Mouse (Mus musculus): ENCODE measurements around the gene Mastl. TPM values are rescaled to one million over a fixed set of nuclear protein-coding genes. Genes with fewer than 3 reads are reported as not detected.
A peak's percentile ranks its signal among the peaks of the same experiment; 100 is the strongest.

Mastl gene
- 5.3 and 6.2 TPM in 2 replicates for polyA plus RNA-seq (2015; fragmentation: Nextera tagmentation; extraction: Ambion mirVana)

DNA sequence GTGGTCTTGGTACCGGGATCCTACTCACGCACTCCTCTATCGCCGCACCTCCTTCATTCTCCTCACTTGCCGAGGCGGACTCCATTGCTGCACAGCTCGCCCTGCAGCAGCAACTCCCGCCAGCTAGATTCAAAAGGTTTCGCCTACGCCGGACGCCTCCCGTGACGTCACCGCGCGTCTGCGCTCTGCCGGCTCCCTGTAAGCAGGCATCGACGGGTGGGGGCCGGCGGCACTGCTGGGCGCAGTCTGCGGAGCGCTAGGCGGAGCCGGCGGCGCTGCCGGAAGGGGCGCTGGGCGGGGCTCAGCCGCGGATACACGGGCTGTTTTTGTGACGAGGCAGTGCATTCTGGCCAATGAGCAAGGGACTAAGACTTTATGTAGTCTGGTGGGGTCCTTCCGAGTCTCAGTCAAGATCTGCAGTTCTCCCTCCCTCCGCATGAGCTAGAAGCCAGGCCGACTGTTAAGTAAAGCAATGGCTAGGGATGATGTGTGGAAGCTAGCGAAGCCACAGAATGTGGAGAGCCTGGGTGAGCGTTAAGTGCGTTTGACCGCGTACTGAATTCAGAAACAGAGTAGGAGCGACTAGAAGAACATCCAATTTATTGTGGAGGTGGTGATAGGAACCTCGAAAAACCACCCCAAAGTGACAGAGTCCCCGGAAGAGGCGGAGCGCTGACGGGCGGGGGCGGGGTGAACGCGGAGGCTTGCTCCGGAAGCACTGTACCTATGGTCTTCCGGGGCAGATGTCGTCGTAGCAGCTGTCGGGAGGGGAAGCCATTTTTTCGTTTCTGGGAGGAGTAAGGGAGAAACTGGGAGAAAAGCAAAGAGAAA is at the start of gene Mastl, which contains the start of gene Yme1l1:
Gene Mastl (minus strand): TSS at position 248 of the 831 bp plus-strand sequence.
Gene Yme1l1 (plus strand): TSS at position 593 of the 831 bp plus-strand sequence.
- H3K4me3 ChIP-seq (replicated peaks; ENCODE audit: low read depth, low read length) = peak within 1 kb of the TSS; percentile 70
- DNase-seq (ENCODE audit: low spot score) (peak; percentile 99), ATAC-seq (replicated peaks; ENCODE audit: low FRiP score, low read depth) (peak; percentile 98)
- H3K36me3 ChIP-seq (ENCODE audit: insufficient read depth, low read length) = no peaks in the 10 kb centered on the region
- H3K27ac ChIP-seq = peak within 1 kb of the TSS; percentile 100
- under 1% methylated on average over 61 of the region's 61 CpGs for WGBS
- H3K4me1 ChIP-seq (replicated peaks; ENCODE audit: insufficient read depth, low read length) = peaks cover 7% of the 10 kb centered on the region; the same call in 1 of the 2 replicates
- no peaks in the 10 kb centered on the region for H3K9me3 ChIP-seq (replicated peaks; ENCODE audit: low read length)
- TF ChIP-seq CTCF (IDR thresholded peaks at IDR 0.05; ENCODE audit: low read depth) = peak; percentile 43
- peak within 1 kb of the TSS; percentile 80 for H3K9ac ChIP-seq (ENCODE audit: low read depth, low read length)
- peak within 1 kb of the TSS; percentile 58 for H3K4me2 ChIP-seq (ENCODE audit: low read length)
- no peaks in the 10 kb centered on the region for H3K27me3 ChIP-seq (ENCODE audit: insufficient read depth, low read length)

DNA sequence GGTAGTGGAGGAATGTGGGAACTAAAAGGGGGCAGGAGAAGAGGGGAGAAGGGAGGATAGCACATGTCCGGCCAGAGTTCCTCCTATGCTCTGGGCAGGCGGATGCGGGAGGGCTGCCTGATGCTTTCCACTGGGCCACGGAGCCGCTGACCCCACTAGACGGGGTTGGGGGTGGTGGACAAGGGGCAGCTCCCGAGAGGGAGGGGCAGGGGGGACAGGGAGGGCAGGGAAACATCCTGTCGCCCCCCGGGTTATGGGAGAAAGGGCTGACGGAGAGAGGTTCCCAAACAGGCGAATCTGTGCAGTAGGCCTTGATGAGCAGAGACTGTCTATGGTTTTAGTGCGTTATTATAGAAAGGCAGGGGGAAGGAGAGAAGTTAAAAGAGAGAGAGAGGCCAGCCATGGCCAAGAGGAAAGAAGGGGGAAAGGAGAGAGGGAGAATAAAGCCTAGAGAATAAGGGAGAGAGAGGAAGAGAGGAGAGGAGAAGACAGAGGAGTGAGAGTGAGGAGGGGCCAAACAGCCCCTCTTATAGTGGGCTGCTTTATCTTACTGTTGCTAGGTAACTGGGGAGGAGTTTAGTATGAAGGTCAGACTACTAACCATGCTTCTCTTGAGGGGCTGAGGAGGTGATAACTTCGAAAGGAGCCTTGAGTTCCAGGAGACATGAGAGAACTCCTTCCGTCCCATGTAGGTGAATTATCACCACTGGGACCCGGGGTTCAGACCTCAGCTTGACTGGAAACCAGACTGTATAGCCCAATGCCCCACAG is 47.3 kb upstream of the Mastl start:
- no peaks in the 10 kb centered on the region for H3K9me3 ChIP-seq (replicated peaks; ENCODE audit: low read length)
- no peak overlapping the region for H3K9ac ChIP-seq (ENCODE audit: low read depth, low read length)
- H3K27me3 ChIP-seq (ENCODE audit: insufficient read depth, low read length) = no peaks in the 10 kb centered on the region
- H3K4me2 ChIP-seq (ENCODE audit: low read length) = no peak overlapping the region
- no peaks in the 10 kb centered on the region for H3K4me1 ChIP-seq (replicated peaks; ENCODE audit: insufficient read depth, low read length)
- 0 out of 2 replicates have a peak, but pooled peaks cover 5% of the 10 kb centered on the region for H3K36me3 ChIP-seq (ENCODE audit: insufficient read depth, low read length)
- no peak overlapping the region for H3K4me3 ChIP-seq (replicated peaks; ENCODE audit: low read depth, low read length)
- WGBS = 46% methylated on average over 15 of the region's 15 CpGs
- H3K27ac ChIP-seq = no peak overlapping the region
- TF ChIP-seq CTCF (IDR thresholded peaks at IDR 0.05; ENCODE audit: low read depth) = no peak
- no peak for DNase-seq (ENCODE audit: low spot score)
- ATAC-seq (replicated peaks; ENCODE audit: low FRiP score, low read depth) = no peak

DNA sequence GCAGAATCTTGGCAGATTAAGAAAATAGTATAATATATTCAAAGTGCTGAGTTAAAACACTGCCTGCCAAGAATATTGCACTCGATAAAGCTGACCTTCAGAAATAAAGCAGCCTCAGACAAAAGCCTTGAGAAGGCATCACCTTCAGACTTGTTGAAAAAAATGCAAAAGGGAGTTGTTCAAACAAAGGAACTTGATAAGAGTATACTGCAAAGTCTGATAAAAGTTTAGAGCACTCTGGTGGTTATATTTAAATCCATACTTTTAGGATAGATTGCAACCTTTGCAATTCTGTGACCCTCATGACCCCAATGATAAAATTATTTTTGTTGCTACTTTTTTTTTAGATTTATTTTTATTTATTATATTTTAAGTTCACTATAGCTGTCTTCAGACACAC is 45.2 kb upstream of the Mastl start:
- Histone ChIP-seq H3K9me3 (replicated peaks; ENCODE audit: low read length) (no peaks in the 10 kb centered on the region), H3K27ac (no peak overlapping the region), H3K36me3 (ENCODE audit: insufficient read depth, low read length) (0 out of 2 replicates have a peak, but pooled peaks cover 5% of the 10 kb centered on the region), H3K4me1 (replicated peaks; ENCODE audit: insufficient read depth, low read length) (no peaks in the 10 kb centered on the region), H3K4me2 (ENCODE audit: low read length) (no peak overlapping the region), H3K4me3 (replicated peaks; ENCODE audit: low read depth, low read length) (no peak overlapping the region), H3K27me3 (ENCODE audit: insufficient read depth, low read length) (no peaks in the 10 kb centered on the region), H3K9ac (ENCODE audit: low read depth, low read length) (no peak overlapping the region)
- DNase-seq (ENCODE audit: low spot score) = no peak
- TF ChIP-seq CTCF (IDR thresholded peaks at IDR 0.05; ENCODE audit: low read depth) = no peak
- 81% methylated on average over 1 of the region's 1 CpGs for WGBS
- no peak for ATAC-seq (replicated peaks; ENCODE audit: low FRiP score, low read depth)

DNA sequence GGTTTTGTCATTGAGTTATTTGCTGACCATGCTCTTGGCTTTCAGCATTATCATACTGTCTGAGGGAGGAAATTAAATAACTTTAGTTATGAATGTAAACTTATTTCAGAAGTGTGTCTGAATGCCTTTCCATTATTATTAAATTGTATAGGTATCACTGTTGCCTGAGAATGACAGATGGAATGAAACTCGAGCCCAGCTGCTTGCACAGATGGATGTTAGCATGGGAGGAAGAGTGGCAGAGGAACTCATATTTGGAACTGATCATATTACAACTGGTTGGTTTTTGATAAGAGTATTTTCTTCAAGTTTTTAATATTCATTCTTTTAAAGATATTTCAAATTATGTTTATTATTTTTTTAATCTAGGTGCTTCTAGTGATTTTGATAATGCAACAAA is 38.5 kb upstream of the Mastl start:
- ATAC-seq (replicated peaks; ENCODE audit: low FRiP score, low read depth) (no peak), DNase-seq (ENCODE audit: low spot score) (no peak)
- Histone ChIP-seq H3K27me3 (ENCODE audit: insufficient read depth, low read length) (no peaks in the 10 kb centered on the region), H3K36me3 (ENCODE audit: insufficient read depth, low read length) (peaks cover 23% of the 10 kb centered on the region; the same call in 1 of the 2 replicates), H3K9ac (ENCODE audit: low read depth, low read length) (no peak overlapping the region), H3K27ac (no peak overlapping the region), H3K4me3 (replicated peaks; ENCODE audit: low read depth, low read length) (no peak overlapping the region), H3K9me3 (replicated peaks; ENCODE audit: low read length) (no peaks in the 10 kb centered on the region), H3K4me1 (replicated peaks; ENCODE audit: insufficient read depth, low read length) (no peaks in the 10 kb centered on the region), H3K4me2 (ENCODE audit: low read length) (no peak overlapping the region)
- 87% methylated on average over 1 of the region's 1 CpGs for WGBS
- TF ChIP-seq CTCF (IDR thresholded peaks at IDR 0.05; ENCODE audit: low read depth) = no peak

DNA sequence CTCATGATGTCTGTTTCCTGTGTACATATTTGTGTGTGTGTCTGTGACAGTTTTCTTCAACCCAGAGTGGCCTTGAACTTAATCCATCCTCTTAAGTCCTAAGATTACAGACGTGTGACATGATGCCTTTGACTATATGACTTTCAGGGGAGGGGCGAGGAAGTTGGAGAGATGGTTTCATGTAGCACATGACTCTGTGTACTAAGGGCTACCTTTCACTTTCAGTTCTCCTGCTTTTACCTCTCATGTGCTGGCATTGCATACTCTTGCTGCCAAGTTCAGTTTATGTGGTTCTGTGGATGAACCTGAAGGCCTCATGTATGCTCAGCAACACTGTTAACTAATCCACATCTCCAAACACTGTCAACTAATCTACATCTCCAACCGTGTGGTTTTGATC is 16.5 kb upstream of the Mastl start:
- no peak overlapping the region for H3K4me3 ChIP-seq (replicated peaks; ENCODE audit: low read depth, low read length)
- no peak overlapping the region for H3K27ac ChIP-seq
- H3K9ac ChIP-seq (ENCODE audit: low read depth, low read length) = no peak overlapping the region
- ATAC-seq (replicated peaks; ENCODE audit: low FRiP score, low read depth) (no peak), DNase-seq (ENCODE audit: low spot score) (no peak)
- H3K36me3 ChIP-seq (ENCODE audit: insufficient read depth, low read length) = peaks cover 33% of the 10 kb centered on the region
- no peaks in the 10 kb centered on the region for H3K9me3 ChIP-seq (replicated peaks; ENCODE audit: low read length)
- H3K4me1 ChIP-seq (replicated peaks; ENCODE audit: insufficient read depth, low read length) = no peaks in the 10 kb centered on the region
- H3K4me2 ChIP-seq (ENCODE audit: low read length) = no peak overlapping the region
- H3K27me3 ChIP-seq (ENCODE audit: insufficient read depth, low read length) = no peaks in the 10 kb centered on the region
- no peak for TF ChIP-seq CTCF (IDR thresholded peaks at IDR 0.05; ENCODE audit: low read depth)
- 88% methylated on average over 3 of the region's 3 CpGs for WGBS

DNA sequence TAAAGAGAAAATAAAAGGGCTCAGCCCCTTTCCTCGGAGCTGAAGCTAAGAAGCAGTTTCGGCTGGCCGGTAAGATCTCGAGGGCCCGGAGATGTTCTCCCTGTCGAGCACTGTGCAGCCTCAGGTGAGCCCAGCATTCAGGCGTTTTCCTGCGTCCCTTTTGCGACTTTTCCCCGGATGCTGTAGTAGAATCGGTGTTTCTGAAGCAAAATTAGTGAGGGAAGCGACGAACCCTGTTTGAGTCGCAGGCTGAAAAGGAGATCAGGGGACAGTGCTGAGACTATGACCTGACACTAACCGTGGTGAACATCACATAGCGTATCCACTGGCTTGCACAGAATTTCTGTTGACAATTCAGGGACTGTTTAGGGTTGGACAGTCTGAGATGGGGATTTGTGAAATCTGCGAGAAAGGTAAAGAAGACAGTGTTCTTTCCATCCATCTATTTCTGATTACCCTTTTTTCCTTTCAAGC is 821 bp upstream of the Mastl start:
- WGBS = under 1% methylated on average over 17 of the region's 17 CpGs
- Histone ChIP-seq H3K9me3 (replicated peaks; ENCODE audit: low read length) (no peaks in the 10 kb centered on the region), H3K27ac (peak overlapping the region; percentile 100), H3K36me3 (ENCODE audit: insufficient read depth, low read length) (no peaks in the 10 kb centered on the region), H3K9ac (ENCODE audit: low read depth, low read length) (peak overlapping the region; percentile 80), H3K4me3 (replicated peaks; ENCODE audit: low read depth, low read length) (peak overlapping the region; percentile 70), H3K4me2 (ENCODE audit: low read length) (peak overlapping the region; percentile 58), H3K4me1 (replicated peaks; ENCODE audit: insufficient read depth, low read length) (peaks cover 7% of the 10 kb centered on the region; the same call in 1 of the 2 replicates), H3K27me3 (ENCODE audit: insufficient read depth, low read length) (no peaks in the 10 kb centered on the region)
- TF ChIP-seq CTCF (IDR thresholded peaks at IDR 0.05; ENCODE audit: low read depth) = no peak
- DNase-seq (ENCODE audit: low spot score) (no peak), ATAC-seq (replicated peaks; ENCODE audit: low FRiP score, low read depth) (peak; percentile 3)

Measured in kidney, postnatal 0 days (tissue).